Mouse (Mus musculus) intestine, embryonic 14.5 days (tissue): ENCODE results near the gene Dclre1b. TPM values are rescaled to one million over a fixed set of nuclear protein-coding genes. Genes with fewer than 3 reads are reported as not detected.

Experiments
- ATAC-seq: fragments of 200-750 bp; cut with Nextera tagmentation; replicated peaks from 2 replicates; pipeline ENCODE4 v1.8.0; 2017; ENCODE audit warnings: low read depth, moderate number of reproducible peaks, moderate TSS enrichment, moderate library complexity; ENCODE audit not compliant: low FRiP score, low TSS enrichment
- DNase-seq: peaks from one replicate; pipeline ENCODE4 v3.0.0-alpha.2; 2018; ENCODE audit warnings: low spot score
- H3K27ac ChIP-seq: fragments of 300-500 bp; sonication (generic); 2 replicates; pipeline ENCODE4 v1.5.1; 2014; ENCODE audit warnings: low read depth, mild to moderate bottlenecking, control low read depth
- H3K27me3 ChIP-seq: fragments of 300-500 bp; sonication (generic); replicated peaks from 2 replicates; pipeline ENCODE4 v1.6.1; 2014; ENCODE audit warnings: low read length, control low read depth; ENCODE audit not compliant: control insufficient read depth, insufficient read depth
- H3K36me3 ChIP-seq: fragments of 300-500 bp; sonication (generic); 2 replicates; pipeline ENCODE4 v1.6.1; 2014; ENCODE audit warnings: low read length, control low read depth; ENCODE audit not compliant: control insufficient read depth, insufficient read depth
- H3K4me1 ChIP-seq: fragments of 300-500 bp; sonication (generic); replicated peaks from 2 replicates; pipeline ENCODE4 v1.6.1; 2014; ENCODE audit warnings: low read length, control low read depth, mixed read lengths; ENCODE audit not compliant: control insufficient read depth, insufficient read depth
- H3K4me2 ChIP-seq: fragments of 300-500 bp; sonication (generic); 2 replicates; pipeline ENCODE4 v1.6.1; 2014; ENCODE audit warnings: low read length
- H3K4me3 ChIP-seq: fragments of 300-500 bp; sonication (generic); 2 replicates; pipeline ENCODE4 v1.5.1; 2014; ENCODE audit warnings: low read depth, low read length, control low read depth, mixed read lengths
- H3K9ac ChIP-seq: fragments of 300-500 bp; sonication (generic); 2 replicates; pipeline ENCODE4 v1.6.1; 2014; ENCODE audit warnings: mild to moderate bottlenecking, low read length
- H3K9me3 ChIP-seq: fragments of 300-500 bp; sonication (generic); 2 replicates; pipeline ENCODE4 v1.6.1; 2016; ENCODE audit warnings: low read length, control low read depth; ENCODE audit not compliant: control insufficient read depth
- WGBS: fragments of 180-500 bp; shearing (Covaris S2); extraction: QIAGEN DNeasy Blood & Tissue Kit; methylation state at CpG from one replicate; pipeline ENCODE4 v1.1.7; 2014; 5-methylcytosine and 5-hydroxymethylcytosine counted together
- polyA plus RNA-seq: library from polyadenylated mRNA; unstranded; fragments of >200 nt; fragmentation: Nextera tagmentation; extraction: Ambion mirVana; gene quantifications from 2 replicates; pipeline ENCODE4 v1.2.1, GENCODE M21; 2014

Gene Dclre1b
- polyA plus RNA-seq, 1 experiment from 2014 or later, result 23.9 TPM

DNA sequence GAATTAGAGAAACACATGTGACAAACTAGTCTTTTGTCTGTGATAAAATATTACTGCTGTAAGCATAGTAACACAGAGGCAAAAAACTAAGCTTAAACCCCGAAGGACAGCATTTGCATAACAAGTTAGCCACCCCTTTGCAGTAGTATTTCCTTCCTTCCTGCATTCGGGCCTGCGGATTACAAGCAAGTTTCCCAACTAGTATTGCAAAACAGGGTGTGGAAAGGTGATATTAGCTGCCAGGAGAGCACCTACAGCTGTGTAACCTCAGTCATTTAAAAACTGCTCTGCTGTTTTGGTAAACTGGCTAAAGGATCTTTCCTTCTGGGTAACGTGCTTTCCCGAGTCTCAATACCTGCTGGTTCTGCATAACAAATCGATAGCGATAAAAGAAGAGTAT is 22.0 kb downstream of the Dclre1b start:
- Histone ChIP-seq H3K9me3 (no peaks in the 10 kb centered on the region), H3K4me1 (peaks cover 25% of the 10 kb centered on the region), H3K4me3 (no peak overlapping the region), H3K27ac (no peak overlapping the region), H3K4me2 (no peak overlapping the region), H3K9ac (no peak overlapping the region), H3K36me3 (no peaks in the 10 kb centered on the region), H3K27me3 (no peaks in the 10 kb centered on the region)
- ATAC-seq, result no peak
- 72% methylated on average over 7 of the region's 7 CpGs for WGBS
- no peak for DNase-seq

DNA sequence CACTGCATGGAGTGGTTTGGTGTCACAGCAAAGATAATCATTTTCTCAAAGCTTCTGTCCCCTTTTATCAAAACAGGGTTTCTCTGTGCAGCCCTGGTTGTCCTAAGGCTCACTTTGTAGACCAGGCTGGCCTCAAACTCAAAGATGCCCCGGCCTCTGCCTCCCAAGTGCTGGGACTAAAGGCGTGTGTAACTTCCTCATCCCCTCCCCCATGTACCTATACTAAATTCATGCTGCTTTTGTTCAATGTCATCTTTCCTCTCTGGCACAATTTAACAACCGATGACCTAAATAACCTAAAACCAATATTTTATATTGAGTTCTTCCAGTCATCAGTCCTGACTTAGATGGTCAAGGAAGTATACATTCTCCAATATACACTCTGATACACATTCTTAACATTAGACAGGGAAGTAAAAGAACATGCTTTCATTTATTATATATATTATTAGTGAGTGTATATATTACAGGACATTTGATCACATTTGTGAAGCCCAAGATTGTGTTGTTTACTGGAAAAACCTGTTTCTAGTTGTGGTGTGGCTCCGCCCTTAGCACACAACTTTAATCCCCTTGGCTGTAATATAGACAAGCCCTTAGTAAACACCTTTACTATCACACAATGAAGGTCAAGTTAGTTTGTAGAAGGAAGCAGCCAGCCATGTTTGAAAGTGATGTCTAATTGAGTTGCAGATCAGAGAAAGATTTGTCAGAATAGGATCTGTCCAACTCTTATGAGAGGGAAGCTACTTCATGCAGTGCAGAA is 26.2 kb downstream of the Dclre1b start:
- H3K4me3 ChIP-seq, result no peak overlapping the region
- DNase-seq (no peak), ATAC-seq (peak; percentile 71; the same call in 1 of the 2 replicates)
- no peak overlapping the region for H3K27ac ChIP-seq
- peaks cover 1% of the 10 kb centered on the region; the same call in 1 of the 2 replicates for H3K36me3 ChIP-seq
- peaks cover 8% of the 10 kb centered on the region for H3K4me1 ChIP-seq
- H3K27me3 ChIP-seq, result no peaks in the 10 kb centered on the region
- no peak overlapping the region for H3K4me2 ChIP-seq
- no peaks in the 10 kb centered on the region for H3K9me3 ChIP-seq
- no peak overlapping the region for H3K9ac ChIP-seq
- WGBS, result 72% methylated on average over 4 of the region's 4 CpGs

DNA sequence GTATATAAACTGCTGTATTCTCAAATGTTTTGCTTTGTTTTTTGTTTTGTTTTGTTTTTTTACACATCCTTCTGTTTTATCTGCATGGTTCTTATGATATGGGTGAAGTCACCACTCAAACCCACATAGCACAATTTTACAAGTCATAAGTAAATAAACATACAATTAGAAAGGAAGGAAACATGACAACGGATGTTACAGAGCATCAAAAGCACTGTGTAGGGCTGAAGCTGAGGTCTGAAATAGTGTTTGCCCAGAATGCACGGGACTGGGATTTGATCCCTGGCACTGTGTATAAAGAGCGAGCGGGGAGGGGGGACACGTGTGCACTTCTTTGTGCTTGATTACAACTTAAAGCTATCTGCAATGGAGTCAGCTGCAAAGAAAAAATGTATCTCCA is 28.5 kb downstream of the Dclre1b start:
- H3K36me3 ChIP-seq, result peaks cover 16% of the 10 kb centered on the region
- WGBS, result 83% methylated on average over 5 of the region's 5 CpGs

DNA sequence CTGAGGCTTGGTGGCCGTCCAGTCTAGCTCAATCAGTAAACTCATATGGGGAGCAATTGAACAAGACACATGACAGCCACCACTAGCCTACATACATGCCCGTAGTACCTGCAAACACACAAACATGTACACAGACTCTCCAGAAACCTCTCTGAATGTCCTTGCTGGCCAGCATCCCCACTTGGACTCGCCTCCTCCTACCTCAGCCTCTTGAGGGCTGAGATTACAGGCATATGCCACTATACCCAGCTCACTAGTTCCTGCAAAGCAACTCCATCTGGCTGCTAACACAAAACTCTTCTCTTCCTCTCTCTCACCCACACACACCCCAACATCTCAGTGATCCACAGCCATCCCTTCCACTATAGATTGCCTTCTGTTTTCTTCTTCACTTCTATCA is 29.0 kb downstream of the Dclre1b start:
- Histone ChIP-seq H3K9ac (no peak overlapping the region), H3K27ac (no peak overlapping the region), H3K4me2 (no peak overlapping the region), H3K36me3 (peaks cover 21% of the 10 kb centered on the region), H3K27me3 (no peaks in the 10 kb centered on the region), H3K9me3 (no peaks in the 10 kb centered on the region), H3K4me3 (no peak overlapping the region), H3K4me1 (peaks cover 7% of the 10 kb centered on the region)
- ATAC-seq (no peak), DNase-seq (no peak)
- WGBS, result 93% methylated on average over 3 of the region's 3 CpGs

More for the DNA sequence above, 28.5 kb downstream of the Dclre1b start:
- H3K4me3 ChIP-seq, result no peak overlapping the region
- no peak overlapping the region for H3K4me2 ChIP-seq
- no peak overlapping the region for H3K27ac ChIP-seq
- H3K27me3 ChIP-seq, result no peaks in the 10 kb centered on the region
- peaks cover 8% of the 10 kb centered on the region for H3K4me1 ChIP-seq
- no peaks in the 10 kb centered on the region for H3K9me3 ChIP-seq
- no peak for ATAC-seq
- no peak overlapping the region for H3K9ac ChIP-seq
- no peak for DNase-seq

DNA sequence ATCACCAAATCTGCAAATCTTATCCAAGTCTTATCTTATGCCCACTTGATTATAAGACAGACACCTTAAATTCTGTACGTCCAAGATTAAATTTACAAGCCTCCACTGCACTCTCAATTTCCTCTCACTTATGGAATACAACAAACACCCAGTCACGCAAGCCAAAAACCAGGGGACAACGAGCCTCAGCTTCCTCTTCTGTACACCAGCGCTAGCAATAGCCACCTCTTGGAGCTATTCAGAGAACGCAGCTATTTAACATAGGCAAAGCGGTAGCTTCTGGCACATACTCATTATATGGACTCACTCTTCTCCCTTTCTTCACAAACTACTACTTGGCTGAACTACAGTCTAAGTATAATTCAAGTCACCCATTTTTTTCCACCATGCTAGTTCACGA is 30.1 kb downstream of the Dclre1b start:
- ATAC-seq, result no peak
- no peaks in the 10 kb centered on the region for H3K27me3 ChIP-seq
- no peak overlapping the region for H3K27ac ChIP-seq
- no peaks in the 10 kb centered on the region for H3K9me3 ChIP-seq
- peaks cover 4% of the 10 kb centered on the region; the same call in 1 of the 2 replicates for H3K4me1 ChIP-seq
- DNase-seq, result no peak
- H3K36me3 ChIP-seq, result peaks cover 21% of the 10 kb centered on the region
- 89% methylated on average over 7 of the region's 7 CpGs for WGBS
- no peak overlapping the region for H3K4me2 ChIP-seq
- H3K9ac ChIP-seq, result no peak overlapping the region
- H3K4me3 ChIP-seq, result no peak overlapping the region

DNA sequence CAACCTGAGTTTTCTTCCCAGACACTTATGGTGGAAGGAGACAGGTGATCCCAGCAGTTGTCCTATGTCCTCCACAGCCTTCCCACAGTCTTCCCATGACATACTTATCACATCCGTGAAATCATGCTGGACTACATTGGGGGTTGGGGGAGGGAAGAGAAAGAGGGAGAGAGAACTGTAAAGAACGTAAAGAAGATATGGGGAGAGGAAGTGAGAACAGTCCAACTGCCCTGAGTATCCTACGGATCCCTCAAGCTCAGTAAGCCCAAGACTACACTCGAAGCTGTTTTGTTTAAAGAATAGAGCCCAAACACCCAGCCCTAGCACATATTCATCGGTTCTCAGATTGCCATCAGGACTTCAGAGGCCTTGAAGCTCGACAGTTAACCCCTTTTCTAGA is 30.6 kb downstream of the Dclre1b start:
- H3K4me3 ChIP-seq, result no peak overlapping the region
- WGBS, result 81% methylated on average over 6 of the region's 6 CpGs
- peaks cover 3% of the 10 kb centered on the region; the same call in 1 of the 2 replicates for H3K4me1 ChIP-seq
- no peaks in the 10 kb centered on the region for H3K27me3 ChIP-seq
- DNase-seq (no peak), ATAC-seq (no peak)
- H3K4me2 ChIP-seq, result no peak overlapping the region
- H3K9me3 ChIP-seq, result no peaks in the 10 kb centered on the region
- H3K27ac ChIP-seq, result no peak overlapping the region
- H3K9ac ChIP-seq, result no peak overlapping the region
- peaks cover 21% of the 10 kb centered on the region for H3K36me3 ChIP-seq

DNA sequence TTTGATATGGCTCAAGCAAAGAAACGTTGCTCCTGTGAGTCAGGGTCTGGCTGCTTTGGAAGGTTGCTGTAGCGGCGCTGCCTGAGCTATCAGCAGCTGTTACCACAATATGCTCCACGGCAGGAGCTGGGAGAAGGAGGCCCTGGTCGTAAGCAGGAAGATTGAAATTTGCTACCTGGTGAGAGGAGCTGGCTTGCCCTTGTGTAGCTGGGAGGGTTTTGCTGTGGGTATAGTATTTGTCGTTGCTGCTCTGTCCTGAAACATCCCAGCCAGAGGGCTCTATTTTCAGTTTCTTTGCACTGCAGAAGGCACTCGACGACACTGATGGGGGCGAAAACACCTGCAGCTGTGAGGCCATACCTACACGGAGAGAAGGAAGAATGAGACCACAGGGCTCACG is 31.3 kb downstream of the Dclre1b start:
- Histone ChIP-seq H3K9me3 (no peaks in the 10 kb centered on the region), H3K27ac (no peak overlapping the region), H3K27me3 (no peaks in the 10 kb centered on the region), H3K36me3 (peaks cover 23% of the 10 kb centered on the region), H3K4me2 (no peak overlapping the region), H3K4me1 (no peaks in the 10 kb centered on the region), H3K9ac (no peak overlapping the region), H3K4me3 (no peak overlapping the region)
- no peak for ATAC-seq
- DNase-seq, result no peak
- 90% methylated on average over 11 of the region's 11 CpGs for WGBS

DNA sequence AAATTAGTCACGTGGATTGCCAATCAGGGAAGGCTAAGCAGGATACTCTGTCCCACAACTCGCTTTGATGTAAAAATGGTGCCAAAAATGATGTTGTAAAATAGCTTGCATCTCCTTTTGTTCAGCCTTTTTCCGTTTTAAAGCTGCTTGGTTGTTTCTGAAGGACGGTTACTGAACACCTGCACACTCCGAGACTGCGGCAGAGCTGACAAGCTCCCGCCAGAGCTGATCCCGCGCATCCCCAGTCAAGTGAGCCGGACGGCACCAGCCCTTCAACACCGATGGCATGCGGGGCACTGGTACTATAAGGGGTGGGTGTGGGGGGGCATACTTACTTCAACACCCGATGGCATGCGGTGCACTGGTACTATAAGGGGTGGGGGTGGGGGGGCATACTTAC is 35.2 kb downstream of the Dclre1b start:
- Histone ChIP-seq H3K4me1 (no peaks in the 10 kb centered on the region; the same call in 1 of the 2 replicates), H3K9me3 (no peaks in the 10 kb centered on the region), H3K27ac (no peak overlapping the region), H3K4me2 (no peak overlapping the region), H3K4me3 (no peak overlapping the region), H3K36me3 (peaks cover 38% of the 10 kb centered on the region), H3K27me3 (no peaks in the 10 kb centered on the region), H3K9ac (no peak overlapping the region)
- 85% methylated on average over 15 of the region's 15 CpGs for WGBS
- DNase-seq, result no peak
- no peak for ATAC-seq

DNA sequence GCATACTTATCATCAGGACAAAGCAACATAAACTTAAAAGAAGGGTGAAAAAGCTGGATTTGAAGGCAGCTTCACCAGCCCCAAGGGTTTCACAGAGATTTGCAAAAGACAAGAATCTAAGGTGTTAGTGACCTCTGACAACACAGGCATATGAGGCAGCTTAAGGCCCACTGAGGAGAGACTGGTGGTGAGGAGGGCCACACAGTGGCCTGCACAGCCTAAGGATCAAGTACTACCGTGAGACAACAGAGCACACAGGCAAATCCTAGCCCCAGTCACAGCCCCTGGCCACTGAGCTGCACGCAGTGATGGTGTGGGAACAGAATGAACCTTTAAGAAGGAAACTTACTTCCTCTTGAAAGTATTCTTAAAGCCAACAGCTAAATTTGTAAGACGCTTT is 35.7 kb downstream of the Dclre1b start:
- DNase-seq (no peak), ATAC-seq (no peak)
- Histone ChIP-seq H3K4me1 (no peaks in the 10 kb centered on the region; the same call in 1 of the 2 replicates), H3K4me3 (no peak overlapping the region), H3K27ac (no peak overlapping the region), H3K36me3 (peaks cover 42% of the 10 kb centered on the region), H3K9me3 (no peaks in the 10 kb centered on the region), H3K27me3 (no peaks in the 10 kb centered on the region), H3K9ac (no peak overlapping the region), H3K4me2 (no peak overlapping the region)
- WGBS, result 76% methylated on average over 3 of the region's 3 CpGs
